Mouse (Mus musculus) adrenal gland, adult (tissue): ENCODE measurements around the gene Tmem86a.

ENCODE experiments used
- DNase-seq, 2 experiments: peaks; one replicate each; pipeline ENCODE4 v3.0.0; 2022 to 2023; ENCODE audit warnings: low spot score in 1 of 2; ENCODE audit not compliant: inconsistent age in 2 of 2

Tmem86a gene

DNA sequence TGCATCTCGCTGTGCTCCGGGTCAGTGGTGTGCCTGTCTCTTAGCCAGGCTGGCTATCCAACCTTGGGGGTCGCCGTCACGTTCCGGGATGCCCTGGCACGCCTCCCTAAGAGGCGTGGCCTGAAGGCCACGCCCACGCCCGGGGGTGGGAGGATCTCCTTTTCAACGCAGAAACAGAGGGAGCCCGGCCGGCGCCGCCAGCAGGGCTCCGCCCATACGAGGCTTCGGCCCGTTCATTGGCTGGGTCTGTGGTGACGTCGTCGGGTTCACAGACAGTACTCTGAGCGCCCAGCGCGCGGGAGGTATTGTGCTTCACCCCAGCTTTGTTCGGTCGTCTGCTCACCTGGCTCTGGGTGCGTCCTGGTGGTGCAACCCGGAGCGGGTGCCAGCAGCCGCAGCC lies at the start of gene Tmem86a:
Gene Tmem86a, plus strand, starts transcription at position 236 of the 400 bp plus-strand sequence.
- DNase-seq: peak; percentile 97 to 98

- peak in 1 of 2 experiments; percentile 46 for DNase-seq
Measured at GRCm38 (mm10) chr7:47000644-47000983, 49.8 kb upstream of the Tmem86a start.

DNA sequence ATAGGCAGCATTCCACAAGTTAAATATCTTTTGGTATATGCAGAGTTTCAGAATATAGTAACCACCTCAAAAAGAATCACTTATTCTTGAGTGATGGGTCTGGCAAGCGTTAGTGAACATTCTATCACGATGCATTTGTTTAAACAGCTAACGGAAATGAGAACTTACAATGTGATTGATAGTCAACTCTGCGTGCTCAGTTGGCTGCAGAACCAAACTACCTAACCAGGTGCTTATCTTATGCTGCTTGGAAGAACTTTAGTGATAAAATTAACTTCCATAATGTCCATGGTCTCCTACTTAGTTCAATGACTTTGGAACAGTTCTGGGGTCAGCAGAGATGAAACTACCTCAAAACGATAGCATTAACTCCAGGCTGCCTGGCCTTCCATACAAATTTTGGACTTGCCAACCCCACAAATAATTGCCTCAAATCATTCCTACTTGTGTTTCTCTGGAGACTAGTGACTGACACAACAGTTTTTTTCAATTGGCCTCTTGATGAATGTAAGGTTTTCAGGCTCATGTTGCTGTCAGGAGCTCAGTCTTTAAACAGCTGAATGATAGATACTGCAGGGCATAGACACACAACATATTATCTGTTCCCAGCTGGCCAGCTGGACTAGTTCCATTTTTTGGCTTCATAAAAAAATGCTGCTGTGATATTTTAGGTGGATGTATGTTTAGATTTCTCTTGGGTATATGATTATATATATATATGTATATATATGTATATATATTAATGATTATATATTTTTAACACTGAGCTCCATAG lies 49.1 kb upstream of the Tmem86a start:
- DNase-seq: no peak

DNA sequence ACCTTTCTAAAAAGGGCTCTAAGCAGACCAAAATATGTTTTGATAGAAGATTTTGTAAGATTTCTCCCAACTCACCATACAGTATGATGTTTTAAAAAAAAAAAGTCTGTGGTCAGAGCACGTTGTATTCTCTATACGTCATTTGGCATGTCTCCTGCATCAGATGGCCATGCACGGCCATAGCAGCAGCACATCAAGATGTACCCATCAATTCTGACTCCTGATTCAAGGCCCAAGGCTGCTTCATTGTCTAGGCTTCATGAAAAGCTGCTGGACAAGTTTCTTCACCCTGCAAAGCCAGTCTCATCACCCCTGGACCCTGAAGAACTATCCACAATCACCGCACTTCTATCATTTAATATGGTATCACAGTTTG lies 48.5 kb upstream of the Tmem86a start:
- DNase-seq: no peak

- no peak for DNase-seq
Measured at GRCm38 (mm10) chr7:47003411-47004115, 46.8 kb upstream of the Tmem86a start.

DNA sequence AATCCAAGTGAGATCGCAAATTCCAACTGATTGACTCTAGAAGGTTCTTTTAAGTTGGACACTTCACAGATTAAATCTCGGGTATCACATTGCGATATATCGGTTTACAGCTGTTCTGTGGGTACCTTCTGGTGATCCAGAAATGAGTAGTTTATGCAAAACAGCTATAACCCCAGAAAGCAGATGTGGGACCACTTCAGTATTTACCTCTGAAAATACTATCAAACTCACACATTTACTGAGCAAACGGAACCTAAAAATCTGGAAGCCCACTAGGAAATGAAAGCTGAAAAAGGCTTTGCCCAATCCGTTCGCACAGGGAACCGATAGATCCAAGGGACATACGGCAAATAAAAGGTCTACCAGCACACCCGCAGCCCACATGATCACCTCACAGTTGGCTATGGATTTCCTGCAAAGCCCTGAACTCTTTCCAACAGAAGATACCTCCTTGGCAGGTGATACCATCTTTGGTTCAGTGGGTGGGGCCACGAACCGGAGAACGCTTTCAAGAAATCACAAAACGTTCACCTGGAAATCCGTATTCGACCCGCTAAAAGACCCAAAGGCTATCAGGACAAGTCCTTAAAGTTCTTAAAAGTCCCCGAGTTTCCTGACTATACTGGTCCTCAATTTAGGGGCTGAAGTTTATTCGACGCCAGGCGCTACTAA lies 43.2 kb upstream of the Tmem86a start:
- DNase-seq: peak in 1 of 2 experiments; percentile 69

DNA sequence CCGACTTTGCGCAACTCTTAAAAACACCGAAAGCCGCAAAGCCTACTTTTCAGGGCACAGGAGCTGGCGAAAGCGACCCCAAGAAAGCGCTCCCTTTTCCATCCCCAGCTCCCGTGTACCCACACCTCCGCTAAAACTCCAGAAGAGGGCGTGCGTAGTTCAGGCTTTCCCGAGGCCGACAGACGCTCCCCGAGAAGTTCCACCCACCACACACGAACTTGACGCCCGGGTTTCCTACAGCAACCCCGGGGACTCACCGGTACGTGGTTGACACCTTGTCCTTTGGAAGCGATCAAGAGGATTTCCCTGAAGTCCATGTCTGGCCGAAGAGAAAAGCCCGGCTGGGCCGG lies 42.6 kb upstream of the Tmem86a start:
- no peak for DNase-seq

GRCm38 (mm10) chr7:47008168-47008993 lies 42.0 kb upstream of the Tmem86a start, which contains the start of gene Spty2d1:
TSS of gene Spty2d1 (minus strand) at chr7:47008411.
- DNase-seq: peak; percentile 98 to 100

- no peak for DNase-seq
Measured at GRCm38 (mm10) chr7:47013131-47013767, 37.2 kb upstream of the Tmem86a start.

DNA sequence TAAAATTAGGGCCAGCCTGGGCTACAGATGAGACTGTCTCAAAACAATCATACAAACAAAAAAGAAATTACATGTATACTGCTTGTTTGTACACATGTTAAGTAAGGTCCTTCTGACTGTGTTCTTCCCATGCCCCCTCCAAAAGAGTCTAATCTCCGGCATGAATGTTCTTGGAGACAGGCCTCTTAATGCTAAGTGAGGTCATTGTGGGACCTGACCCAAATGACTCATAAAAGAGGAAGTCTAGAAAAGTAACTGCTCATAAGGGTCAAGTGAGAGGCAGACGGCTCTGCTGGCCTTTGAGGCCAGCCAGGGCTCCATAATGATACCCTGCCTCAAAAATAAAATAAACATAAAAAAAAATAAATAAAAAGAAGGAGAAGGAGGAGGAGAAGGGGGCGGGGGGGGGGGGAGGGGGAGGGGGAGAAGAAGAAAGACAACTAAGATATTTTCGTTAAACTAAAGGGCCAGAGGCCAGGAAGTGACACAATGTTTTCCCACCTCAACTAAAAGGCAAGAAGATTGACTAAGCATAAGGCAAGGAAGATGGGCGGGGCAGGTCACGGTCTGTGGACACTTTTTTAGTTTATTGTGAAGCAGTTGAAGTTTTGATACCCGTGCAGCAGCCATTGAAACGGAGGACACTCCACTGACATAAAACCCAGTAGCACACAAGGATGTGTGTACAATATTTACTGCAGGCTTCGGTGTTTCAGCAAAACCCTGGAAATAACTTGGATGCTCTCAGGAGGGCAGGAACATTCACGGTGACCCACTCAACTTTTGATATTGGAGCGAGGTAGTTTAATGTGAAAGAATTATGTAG lies 35.6 kb upstream of the Tmem86a start:
- DNase-seq: peak in 1 of 2 experiments; percentile 80

GRCm38 (mm10) chr7:47015390-47016065 lies 34.9 kb upstream of the Tmem86a start:
- DNase-seq: peak; percentile 88 to 94

DNA sequence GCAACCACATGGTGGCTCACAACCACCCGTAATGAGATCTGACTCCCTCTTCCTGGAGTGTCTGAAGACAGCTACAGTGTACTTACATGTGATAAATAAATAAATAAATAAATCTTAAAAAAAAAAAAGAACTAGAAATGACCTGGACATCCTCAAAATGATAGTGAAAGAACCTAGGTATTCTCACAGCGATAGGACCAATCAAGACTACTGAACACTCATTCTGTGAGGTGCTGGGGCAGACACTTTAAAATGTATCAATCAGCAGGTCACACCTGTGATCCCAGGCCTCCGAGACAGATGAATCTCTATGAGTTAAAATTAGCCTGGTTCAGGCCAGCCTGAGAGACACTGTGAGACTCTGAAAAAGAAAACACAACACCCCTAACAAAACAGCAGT lies 33.8 kb upstream of the Tmem86a start:
- no peak for DNase-seq

GRCm38 (mm10) chr7:47017146-47017545 lies 33.3 kb upstream of the Tmem86a start:
- no peak for DNase-seq

DNA sequence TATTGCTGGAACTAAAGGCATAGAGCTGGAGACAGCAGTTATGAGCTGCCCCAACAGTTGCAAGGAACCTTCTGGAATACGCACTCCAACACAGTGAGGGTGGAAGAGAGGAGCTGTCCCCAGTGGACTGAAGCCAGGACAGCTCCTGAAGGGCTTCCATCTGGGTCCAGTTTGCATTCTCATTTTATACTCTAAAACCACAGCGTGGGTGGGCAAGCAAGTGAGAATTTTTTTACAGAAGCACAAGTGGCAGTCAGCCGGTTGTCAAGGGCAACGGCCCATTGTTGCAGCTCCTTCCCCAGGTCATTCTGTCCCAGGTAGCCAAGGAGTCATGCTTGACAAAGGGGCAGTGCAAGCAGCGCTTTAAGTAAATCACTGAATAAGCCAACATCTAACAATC lies 30.8 kb upstream of the Tmem86a start:
- no peak for DNase-seq

- no peak for DNase-seq
Measured at GRCm38 (mm10) chr7:47020956-47021355, 29.4 kb upstream of the Tmem86a start.

GRCm38 (mm10) chr7:47022482-47022881 lies 27.9 kb upstream of the Tmem86a start:
- DNase-seq: no peak

- DNase-seq: peak; percentile 82 to 94
Measured at GRCm38 (mm10) chr7:47023530-47023929, 26.9 kb upstream of the Tmem86a start.

GRCm38 (mm10) chr7:47024454-47024853 lies 25.9 kb upstream of the Tmem86a start:
- no peak for DNase-seq

DNA sequence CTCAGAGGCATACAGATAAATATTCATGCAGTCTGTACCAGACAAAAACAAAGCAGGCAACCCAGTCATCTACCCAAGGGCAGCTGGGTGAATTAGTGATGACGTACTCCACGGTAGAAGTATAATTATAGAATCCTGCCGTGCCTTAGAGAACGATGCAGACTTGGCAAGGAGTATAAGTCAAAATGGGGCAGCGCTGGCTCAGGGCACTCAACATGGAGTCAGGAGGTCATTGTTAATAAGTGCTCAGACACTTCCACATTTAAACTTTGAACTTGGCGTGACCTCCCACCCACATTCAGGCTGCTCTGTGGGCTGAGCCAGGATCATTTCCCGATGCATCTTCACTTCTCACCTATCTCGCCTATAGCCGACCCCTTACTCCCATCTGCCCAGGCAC lies 25.0 kb upstream of the Tmem86a start:
- DNase-seq: no peak
